ENCODE assay signal across 15 mouse cellular contexts in the genomic region with DNA sequence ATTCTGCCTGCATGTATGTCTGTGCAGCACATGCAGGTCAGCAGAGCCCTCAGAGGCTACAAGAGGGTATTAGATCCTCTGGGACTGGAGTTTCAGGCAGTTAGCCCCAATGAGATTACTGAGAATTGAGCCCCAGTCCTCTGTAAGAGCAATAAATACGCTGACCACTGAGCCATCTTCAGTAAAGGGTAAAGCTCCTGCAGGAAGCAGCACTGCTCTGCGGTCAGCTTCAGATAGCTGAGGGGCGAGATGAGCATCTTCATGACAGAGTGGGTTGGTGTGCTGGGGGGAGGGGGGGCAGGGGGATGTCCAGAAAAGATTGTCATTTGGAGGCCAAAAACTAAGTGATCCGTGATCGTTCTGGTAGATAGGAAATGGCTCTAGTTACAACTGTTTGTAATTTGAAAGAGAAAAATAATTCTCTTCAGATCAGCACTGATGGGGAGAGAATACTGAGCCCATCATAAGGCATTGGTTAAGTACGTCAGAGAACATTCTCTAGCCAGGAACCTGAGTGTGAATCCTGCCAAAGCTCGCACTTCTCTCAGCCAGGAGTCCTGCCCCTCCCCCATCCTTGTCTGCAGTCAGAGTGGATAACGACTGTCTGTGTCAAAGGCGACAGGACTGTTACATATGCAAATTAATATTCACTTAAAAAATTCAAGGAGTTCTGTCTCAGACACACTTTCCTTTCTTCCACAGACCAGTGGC. TPM values are rescaled to one million over a fixed set of nuclear protein-coding genes. Genes with fewer than 3 reads are reported as not detected.
DNase-seq lines count a peak whose midpoint lies in the region; ATAC-seq and TF ChIP-seq lines count a peak whose summit lies in the region.
"Had no signal": no experiment of that assay in that cellular context is flagged by ENCODE, and none has a peak within 500 bp of the region (broad histone marks: within the 10 kb centered on the region; RNA-seq: fewer than 3 reads in every experiment).

No protein-coding gene starts in this region.

- H3K9me3 ChIP-seq in forebrain, embryonic 13.5 days (replicated peaks), result no peaks in the 10 kb centered on the region
- no peaks in the 10 kb centered on the region for H3K9me3 ChIP-seq in liver, embryonic 15.5 days (replicated peaks)
- H3K9me3 ChIP-seq: embryonic facial prominence, embryonic 10.5 days; limb, embryonic 15.5 days; midbrain, embryonic 13.5 days had no signal

- H3K27me3 ChIP-seq in forebrain, embryonic 13.5 days, result no peaks in the 10 kb centered on the region
- H3K27me3 ChIP-seq in liver, embryonic 15.5 days, result no peaks in the 10 kb centered on the region
- H3K27me3 ChIP-seq: limb, embryonic 15.5 days; midbrain, embryonic 13.5 days had no signal

- H3K27ac ChIP-seq in left cerebral cortex, adult 2 months, result peak overlapping the region; percentile 65
- H3K27ac ChIP-seq in forebrain, embryonic 13.5 days, result peak overlapping the region; percentile 68
- H3K27ac ChIP-seq in liver, embryonic 15.5 days (replicated peaks), result no peak overlapping the region
- H3K27ac ChIP-seq: embryonic facial prominence, embryonic 10.5 days; limb, embryonic 15.5 days; midbrain, embryonic 13.5 days had no signal

- H3K9ac ChIP-seq in forebrain, embryonic 13.5 days, result no peak overlapping the region
- 0 out of 2 replicates have a peak overlapping the region, but pooled peaks have one; percentile 4 for H3K9ac ChIP-seq in liver, embryonic 15.5 days
- H3K9ac ChIP-seq: limb, embryonic 15.5 days; midbrain, embryonic 13.5 days had no signal

- TF ChIP-seq CTCF in left cerebral cortex, adult 2 months (IDR thresholded peaks at IDR 0.05), result no peak

- peak; percentile 86 for DNase-seq in heart, adult 11 months
- no peak for DNase-seq in heart, adult 8-10 months (ENCODE audit: low spot score)
- DNase-seq in left cerebral cortex, adult 2 months (ENCODE audit: extremely low spot score in 1 of 2, low spot score in 2 of 2), result peak; percentile 3 to 7
- no peak for DNase-seq in left cerebral cortex, adult 11 months (ENCODE audit: low spot score)
- DNase-seq in cerebellum, adult 9-11 months, result no peak
- DNase-seq in adrenal gland, postnatal 25 days, result no peak
- DNase-seq: adrenal gland, adult 2 months; gastrocnemius, postnatal 14 days; kidney, postnatal 14 days; thymus, adult 18-20 months had no signal

- no peak for ATAC-seq in forebrain, embryonic 13.5 days
- ATAC-seq in liver, embryonic 15.5 days (ENCODE audit: insufficient read depth), result peak; percentile 33; the same call in 1 of the 2 replicates
- ATAC-seq: midbrain, embryonic 13.5 days had no signal

- H3K36me3 ChIP-seq in forebrain, embryonic 13.5 days (ENCODE audit: poor library complexity, severe bottlenecking), result peaks cover 12% of the 10 kb centered on the region; the same call in 1 of the 2 replicates
- no peaks in the 10 kb centered on the region for H3K36me3 ChIP-seq in liver, embryonic 15.5 days (replicated peaks)
- H3K36me3 ChIP-seq: embryonic facial prominence, embryonic 10.5 days had no signal

- H3K4me1 ChIP-seq in forebrain, embryonic 13.5 days, result peaks cover 15% of the 10 kb centered on the region
- H3K4me1 ChIP-seq in liver, embryonic 15.5 days (replicated peaks), result peaks cover 15% of the 10 kb centered on the region

- H3K4me2 ChIP-seq in forebrain, embryonic 13.5 days, result no peak overlapping the region
- peak overlapping the region; percentile 23; the same call in 1 of the 2 replicates for H3K4me2 ChIP-seq in liver, embryonic 15.5 days
- H3K4me2 ChIP-seq: limb, embryonic 15.5 days; midbrain, embryonic 13.5 days had no signal

- WGBS in forebrain, embryonic 13.5 days, result 71% methylated on average over 9 of the region's 9 CpGs
- WGBS in liver, embryonic 15.5 days (ENCODE audit: insufficient replicate concordance), result 50% methylated on average over 9 of the region's 9 CpGs

- intact Hi-C loops in left cerebral cortex, adult 2 months (cut with DNase I), result no loop called here

- H3K4me3 ChIP-seq in left cerebral cortex, adult 2 months, result no peak overlapping the region
- H3K4me3 ChIP-seq in forebrain, embryonic 13.5 days, result no peak overlapping the region
- no peak overlapping the region for H3K4me3 ChIP-seq in liver, embryonic 15.5 days (replicated peaks)
- H3K4me3 ChIP-seq: embryonic facial prominence, embryonic 10.5 days; limb, embryonic 15.5 days; midbrain, embryonic 13.5 days had no signal

RNA-seq across cellular contexts. Expression of a gene that starts 14.1 kb away (rescaled TPM):
- 1 to 10 TPM; 3.0 to 5.0 (median 3.8) TPM for total RNA-seq in heart, adult 8-10 months (2022)
- 10 to 100 TPM; 12.5 to 14.6 TPM for total RNA-seq in left cerebral cortex, adult 2 months (2021)
- polyA plus RNA-seq in forebrain, embryonic 13.5 days (2015; fragmentation: Nextera tagmentation; extraction: Ambion mirVana), result 5.3 and 6.1 TPM in 2 replicates
- 1.2 TPM in 2 replicates for polyA plus RNA-seq in liver, embryonic 15.5 days (2015; fragmentation: Nextera tagmentation; extraction: Ambion mirVana)
- 9.0 and 9.1 TPM in 2 replicates for total RNA-seq in adrenal gland, postnatal 25 days (2021)

RNA-seq across cellular contexts. Expression of a gene that starts 14.4 kb away (rescaled TPM):
- total RNA-seq in heart, adult 8-10 months (2022), result 1 to 10 TPM in 2 of 4 experiments, under 1 TPM in 2; 0.72 to 1.0 (median 0.86) TPM
- 10 to 100 TPM; 18.8 to 19.9 TPM for total RNA-seq in left cerebral cortex, adult 2 months (2021)
- polyA plus RNA-seq in forebrain, embryonic 13.5 days (2015; fragmentation: Nextera tagmentation; extraction: Ambion mirVana), result 2.9 TPM in 2 replicates
- 0.07 and 0.16 TPM in 2 replicates for polyA plus RNA-seq in liver, embryonic 15.5 days (2015; fragmentation: Nextera tagmentation; extraction: Ambion mirVana)
- total RNA-seq in adrenal gland, postnatal 25 days (2021), result 6.2 and 9.4 TPM in 2 replicates

RNA-seq across cellular contexts. Expression of a gene that starts 25.1 kb away (rescaled TPM):
- 1 to 10 TPM; 4.8 to 5.3 (median 4.9) TPM for total RNA-seq in heart, adult 8-10 months (2022)
- total RNA-seq in left cerebral cortex, adult 2 months (2021), result 10 to 100 TPM in 1 of 2 experiments, 1 to 10 TPM in 1; 9.9 to 10.2 TPM
- polyA plus RNA-seq in forebrain, embryonic 13.5 days (2015; fragmentation: Nextera tagmentation; extraction: Ambion mirVana), result 28.3 and 30.8 TPM in 2 replicates
- polyA plus RNA-seq in liver, embryonic 15.5 days (2015; fragmentation: Nextera tagmentation; extraction: Ambion mirVana), result 31.0 and 31.8 TPM in 2 replicates
- total RNA-seq in adrenal gland, postnatal 25 days (2021), result 17.4 and 24.3 TPM in 2 replicates

RNA-seq across cellular contexts. Expression of a gene that starts 53.5 kb away (rescaled TPM):
- total RNA-seq in heart, adult 8-10 months (2022), result 100 to 1,000 TPM; 498 to 518 (median 508) TPM
- total RNA-seq in left cerebral cortex, adult 2 months (2021), result 100 to 1,000 TPM; 213 to 230 TPM
- 422 and 512 TPM in 2 replicates for polyA plus RNA-seq in forebrain, embryonic 13.5 days (2015; fragmentation: Nextera tagmentation; extraction: Ambion mirVana)
- polyA plus RNA-seq in liver, embryonic 15.5 days (2015; fragmentation: Nextera tagmentation; extraction: Ambion mirVana), result 132 and 164 TPM in 2 replicates
- 221 and 290 TPM in 2 replicates for total RNA-seq in adrenal gland, postnatal 25 days (2021)

Comparison
In these comparisons a context has a peak if more than half of its experiments do, and no peak if none do; other contexts are left out.
1. DNase-seq: peak in heart, adult 11 months (single experiment) and left cerebral cortex, adult 2 months (2 of 2); none in heart, adult 8-10 months (single experiment), left cerebral cortex, adult 11 months (single experiment), cerebellum, adult 9-11 months (single experiment) and adrenal gland, postnatal 25 days (single experiment).